Mouse (Mus musculus) intestine, postnatal 0 days (tissue): ENCODE measurements around the gene Ppfibp2. TPM values are rescaled to one million over a fixed set of nuclear protein-coding genes. Genes with fewer than 3 reads are reported as not detected.

Source experiments
- ATAC-seq: fragments of 200-750 bp; cut with Nextera tagmentation; 2 replicates; pipeline ENCODE4 v1.8.0; 2017; ENCODE audit warnings: mild to moderate bottlenecking, moderate TSS enrichment, moderate library complexity
- H3K27ac ChIP-seq: fragments of 300-500 bp; sonication (generic); 2 replicates; pipeline ENCODE4 v1.5.1; 2014; ENCODE audit warnings: mild to moderate bottlenecking, low read depth, low read length, moderate library complexity
- H3K27me3 ChIP-seq: fragments of 300-500 bp; sonication (generic); replicated peaks from 2 replicates; pipeline ENCODE4 v1.6.1; 2014; ENCODE audit warnings: low read length, mixed read lengths; ENCODE audit not compliant: control insufficient read depth, insufficient read depth
- H3K36me3 ChIP-seq: fragments of 300-500 bp; sonication (generic); 2 replicates; pipeline ENCODE4 v1.6.1; 2014; ENCODE audit warnings: mild to moderate bottlenecking, moderate library complexity; ENCODE audit not compliant: control insufficient read depth, insufficient read depth
- H3K4me1 ChIP-seq: fragments of 300-500 bp; sonication (generic); replicated peaks from 2 replicates; pipeline ENCODE4 v1.6.1; 2014; ENCODE audit warnings: antibody characterized with exemption, low read length, mixed read lengths; ENCODE audit not compliant: control insufficient read depth, insufficient read depth
- H3K4me2 ChIP-seq: fragments of 300-500 bp; sonication (generic); replicated peaks from 2 replicates; pipeline ENCODE4 v1.6.1; 2014; ENCODE audit warnings: low read depth, mild to moderate bottlenecking, moderate library complexity
- H3K4me3 ChIP-seq: fragments of 300-500 bp; sonication (generic); 2 replicates; pipeline ENCODE4 v1.5.1; 2014; ENCODE audit warnings: low read depth, low read length
- H3K9ac ChIP-seq: fragments of 300-500 bp; sonication (generic); 2 replicates; pipeline ENCODE4 v1.6.1; 2014; ENCODE audit warnings: mild to moderate bottlenecking, low read depth, low read length
- H3K9me3 ChIP-seq: fragments of 300-500 bp; sonication (generic); 2 replicates; pipeline ENCODE4 v1.6.1; 2016; ENCODE audit warnings: mixed run types; ENCODE audit not compliant: control insufficient read depth
- CTCF ChIP-seq: sonication (generic); IDR thresholded peaks from 2 replicates; pipeline ENCODE4 v1.5.1; 2016; ENCODE audit warnings: low read depth, mild to moderate bottlenecking, control low read depth, antibody characterized with exemption, moderate library complexity
- WGBS: fragments of 180-500 bp; shearing (Covaris S2); extraction: QIAGEN DNeasy Blood & Tissue Kit; methylation state at CpG from one replicate; pipeline ENCODE4 v1.1.7; 2014; 5-methylcytosine and 5-hydroxymethylcytosine counted together
- polyA plus RNA-seq: library from polyadenylated mRNA; unstranded; fragments of >200 nt; fragmentation: Nextera tagmentation; extraction: Ambion mirVana; gene quantifications from 2 replicates; pipeline ENCODE4 v1.2.1, GENCODE M21; 2015

Gene Ppfibp2
- polyA plus RNA-seq, 1 experiment from 2014 or later, result 9.8 TPM

- no peak overlapping the region for H3K27ac ChIP-seq
- no peak overlapping the region for H3K4me2 ChIP-seq
- H3K9ac ChIP-seq, result no peak overlapping the region
- no peaks in the 10 kb centered on the region for H3K27me3 ChIP-seq
- no peak for ATAC-seq
- 82% methylated on average over 4 of the region's 4 CpGs for WGBS
- no peaks in the 10 kb centered on the region for H3K36me3 ChIP-seq
- H3K4me3 ChIP-seq, result no peak overlapping the region
- H3K4me1 ChIP-seq, result no peaks in the 10 kb centered on the region
- TF ChIP-seq CTCF, result no peak
- H3K9me3 ChIP-seq, result no peaks in the 10 kb centered on the region
Measured at GRCm38 (mm10) chr7:107602505-107602904, 7.5 kb downstream of the Ppfibp2 start.

- Histone ChIP-seq H3K36me3 (no peaks in the 10 kb centered on the region), H3K9ac (no peak overlapping the region), H3K27ac (no peak overlapping the region), H3K4me3 (no peak overlapping the region), H3K27me3 (no peaks in the 10 kb centered on the region), H3K9me3 (no peaks in the 10 kb centered on the region), H3K4me1 (no peaks in the 10 kb centered on the region), H3K4me2 (no peak overlapping the region)
- no peak for ATAC-seq
- TF ChIP-seq CTCF, result no peak
- 83% methylated on average over 6 of the region's 6 CpGs for WGBS
Measured at GRCm38 (mm10) chr7:107602913-107603312, 7.9 kb downstream of the Ppfibp2 start.

GRCm38 (mm10) chr7:107607766-107608165, 12.8 kb downstream of the Ppfibp2 start:
- Histone ChIP-seq H3K9me3 (no peaks in the 10 kb centered on the region), H3K9ac (no peak overlapping the region), H3K36me3 (no peaks in the 10 kb centered on the region), H3K4me3 (no peak overlapping the region), H3K4me1 (no peaks in the 10 kb centered on the region), H3K27me3 (no peaks in the 10 kb centered on the region), H3K4me2 (no peak overlapping the region), H3K27ac (no peak overlapping the region)
- TF ChIP-seq CTCF, result no peak
- 90% methylated on average over 1 of the region's 1 CpGs for WGBS
- no peak for ATAC-seq

- Histone ChIP-seq H3K27me3 (no peaks in the 10 kb centered on the region), H3K9ac (no peak overlapping the region), H3K27ac (no peak overlapping the region), H3K4me2 (no peak overlapping the region), H3K4me3 (no peak overlapping the region), H3K9me3 (no peaks in the 10 kb centered on the region), H3K4me1 (no peaks in the 10 kb centered on the region), H3K36me3 (no peaks in the 10 kb centered on the region)
- WGBS, result 86% methylated on average over 2 of the region's 2 CpGs
- no peak for ATAC-seq
- no peak for TF ChIP-seq CTCF
Measured at GRCm38 (mm10) chr7:107609622-107610255, 14.7 kb downstream of the Ppfibp2 start.

GRCm38 (mm10) chr7:107610880-107611279, 15.9 kb downstream of the Ppfibp2 start:
- Histone ChIP-seq H3K27ac (no peak overlapping the region), H3K27me3 (no peaks in the 10 kb centered on the region), H3K9ac (no peak overlapping the region), H3K36me3 (no peaks in the 10 kb centered on the region), H3K9me3 (no peaks in the 10 kb centered on the region), H3K4me2 (no peak overlapping the region), H3K4me3 (no peak overlapping the region), H3K4me1 (no peaks in the 10 kb centered on the region)
- TF ChIP-seq CTCF, result no peak
- WGBS, result 76% methylated on average over 5 of the region's 5 CpGs
- no peak for ATAC-seq

GRCm38 (mm10) chr7:107618028-107618992, 23.3 kb downstream of the Ppfibp2 start:
- no peak overlapping the region for H3K9ac ChIP-seq
- no peak for ATAC-seq
- no peak overlapping the region for H3K27ac ChIP-seq
- no peaks in the 10 kb centered on the region for H3K36me3 ChIP-seq
- WGBS, result 39% methylated on average over 10 of the region's 11 CpGs
- TF ChIP-seq CTCF, result no peak
- H3K4me3 ChIP-seq, result no peak overlapping the region
- no peaks in the 10 kb centered on the region for H3K4me1 ChIP-seq
- H3K4me2 ChIP-seq, result no peak overlapping the region
- no peaks in the 10 kb centered on the region for H3K9me3 ChIP-seq
- no peaks in the 10 kb centered on the region for H3K27me3 ChIP-seq
